Mouse (Mus musculus) small intestine, adult 2 months (tissue): ENCODE data around the gene 9130019O22Rik.

Experiments used
- CTCF ChIP-seq: fragments of 200-500 bp; IDR thresholded peaks from 2 replicates; pipeline ENCODE4 v1.5.1; 2012; ENCODE audit warnings: low read depth, mild to moderate bottlenecking, control low read depth, inconsistent platforms, low read length, moderate library complexity, mixed read lengths; ENCODE audit not compliant: insufficient replicate concordance, insufficient read length; ENCODE audit errors: extremely low read depth
- POLR2A ChIP-seq: fragments of 200-500 bp; IDR thresholded peaks from 2 replicates; pipeline ENCODE4 v1.6.1; 2012; ENCODE audit warnings: low read depth, mild to moderate bottlenecking, control low read depth, inconsistent platforms, low read length, moderate library complexity

DNA sequence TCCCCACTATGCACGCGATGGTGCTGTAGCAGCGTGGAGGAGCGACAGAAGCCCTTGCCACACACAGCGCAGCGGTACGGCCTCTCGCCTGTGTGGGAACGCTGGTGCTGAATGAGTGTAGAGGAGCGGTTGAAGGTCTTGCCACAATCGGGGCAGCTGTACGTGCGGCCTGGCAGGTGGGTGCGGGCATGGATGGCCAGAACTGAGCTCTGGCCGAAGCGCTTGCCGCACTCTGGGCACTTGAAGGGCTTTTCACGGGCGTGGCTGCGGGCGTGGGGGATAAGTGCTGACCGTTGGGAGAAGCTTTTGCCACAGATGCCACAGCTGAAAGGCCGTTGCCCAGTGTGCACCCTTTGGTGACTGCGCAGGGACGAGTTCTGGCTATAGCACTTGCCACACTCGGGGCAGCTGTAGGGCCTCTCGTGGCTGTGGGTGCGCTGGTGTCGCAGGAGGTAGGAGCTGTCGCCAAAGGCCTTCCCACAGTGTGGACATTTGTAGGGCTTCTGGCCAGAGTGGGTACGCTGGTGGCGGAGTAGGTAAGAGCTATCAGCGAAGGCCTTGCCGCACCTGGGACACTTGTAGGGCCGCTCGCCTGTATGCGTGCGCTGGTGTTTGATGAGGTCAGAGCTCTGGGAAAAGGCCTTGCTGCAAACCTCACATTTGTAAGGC lies 43.5 kb downstream of the 9130019O22Rik start:
- no peak for TF ChIP-seq POLR2A
- TF ChIP-seq CTCF = no peak
